Mouse (Mus musculus): ENCODE data around the gene BC061212.
"Not testable (repeated sequence)": the region's sequence is repeated elsewhere in the genome, so short reads cannot be mapped to it uniquely, and the experiment has no call there.

The BC061212 gene

DNA sequence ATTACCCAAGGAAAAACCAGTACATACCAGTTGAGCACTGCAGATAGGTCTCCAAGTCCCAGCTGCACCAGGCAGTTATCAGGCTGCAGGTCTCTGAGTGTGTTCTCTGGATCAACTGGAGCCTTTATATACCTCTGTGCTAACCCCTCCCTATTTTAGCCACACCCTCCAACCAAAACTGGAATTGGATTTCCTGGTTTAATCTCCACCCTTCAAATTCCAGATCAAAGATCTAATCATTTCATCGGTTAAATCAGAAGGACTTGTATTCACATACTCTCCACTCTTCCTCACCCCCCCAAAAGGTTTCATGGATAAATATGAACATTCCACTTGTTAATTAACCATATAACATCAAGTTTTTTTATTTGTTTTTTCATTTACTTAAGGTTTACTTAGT, at the start of gene BC061212:
Gene BC061212 (minus strand): TSS at position 101 of the 400 bp plus-strand sequence.
- DNase-seq (ENCODE audit: low read depth in 2 of 2, low spot score in 2 of 2) = not testable (repeated sequence)

DNA sequence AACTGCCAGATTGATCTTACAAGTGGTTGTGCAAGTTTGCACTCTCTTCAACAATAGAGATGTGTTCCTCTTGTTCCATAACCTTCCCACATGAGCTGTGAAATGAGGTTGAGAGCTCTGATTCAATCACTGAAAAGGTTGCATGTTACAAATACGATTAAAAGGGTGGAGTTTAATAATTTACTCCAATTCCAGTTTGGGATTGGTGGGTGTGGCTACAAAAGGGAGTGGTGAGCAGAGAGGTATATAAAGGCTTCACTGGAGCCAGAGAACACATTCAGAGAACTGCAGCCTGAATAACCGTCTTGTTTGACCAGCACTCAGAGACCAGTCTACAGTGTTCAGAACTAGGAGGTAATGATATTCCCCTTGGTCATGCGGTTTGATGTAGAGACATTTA, 5.7 kb upstream of the BC061212 start, which contains the start of gene Gm6351:
Gene Gm6351 (plus strand): TSS at position 301 of the 400 bp plus-strand sequence.
- not testable (repeated sequence) for DNase-seq (ENCODE audit: low read depth in 2 of 2, low spot score in 2 of 2)

Data from CD8-positive naive resting alpha-beta T cell, adult 2 months (primary cell).